Comparison of ENCODE assay signal across 9 mouse cellular contexts in the genomic region with DNA sequence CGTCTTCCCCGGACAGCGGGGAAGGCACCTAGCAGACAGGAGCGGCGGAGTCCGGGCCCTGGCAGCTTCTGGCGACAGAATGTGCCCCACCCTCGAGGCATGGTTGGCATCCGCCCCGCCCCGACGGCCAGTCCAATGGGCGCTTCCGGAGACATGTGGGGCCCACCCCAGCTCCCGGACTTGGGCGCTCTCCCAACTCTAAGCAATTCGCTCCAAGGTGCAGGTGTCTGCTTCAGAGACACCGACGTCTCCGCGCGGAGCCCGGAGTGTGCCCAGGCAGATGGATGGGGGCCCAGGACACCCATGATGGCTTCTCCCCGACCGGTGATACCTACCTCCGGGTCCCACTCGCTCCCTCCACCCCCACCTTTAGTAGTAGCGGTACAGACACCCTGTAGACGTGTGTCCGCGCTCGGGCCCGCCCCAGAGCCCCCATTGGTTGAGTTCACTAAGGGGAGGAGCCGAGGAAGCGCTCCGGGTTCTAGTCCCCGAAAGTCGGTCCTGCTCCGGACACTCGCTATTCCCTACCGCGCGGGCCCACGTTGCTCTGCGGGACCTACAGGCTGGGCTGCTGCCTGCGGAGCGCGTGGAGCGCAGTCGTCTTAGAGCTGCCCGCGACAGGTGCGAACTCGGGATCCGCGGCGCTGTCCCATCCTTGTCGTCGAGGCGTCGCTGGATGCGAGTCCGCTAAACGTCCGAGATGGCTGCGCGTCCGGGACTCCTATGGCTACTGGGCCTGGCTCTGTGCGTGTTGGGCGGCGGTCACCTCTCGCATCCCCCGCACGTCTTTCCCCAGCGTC. TPM values are rescaled to one million over a fixed set of nuclear protein-coding genes. Genes with fewer than 3 reads are reported as not detected.
DNase-seq lines count a peak whose midpoint lies in the region; ATAC-seq and TF ChIP-seq lines count a peak whose summit lies in the region.
"Had no signal": no experiment of that assay in that cellular context is flagged by ENCODE, and none has a peak within 500 bp of the region (broad histone marks: within the 10 kb centered on the region; RNA-seq: fewer than 3 reads in every experiment).

TSS of gene Bmp8b (plus strand) at position 515 of the 800 bp plus-strand sequence.

- no peak within 1 kb of the TSS for H3K27ac ChIP-seq in heart, embryonic 12.5 days (ENCODE audit: poor library complexity, severe bottlenecking)
- H3K27ac ChIP-seq in heart, postnatal 0 days (ENCODE audit: low read depth) = no peak within 1 kb of the TSS
- no peak within 1 kb of the TSS for H3K27ac ChIP-seq in limb, embryonic 11.5 days (replicated peaks; ENCODE audit: low read depth, low read length)
- no peak within 1 kb of the TSS for H3K27ac ChIP-seq in midbrain, embryonic 14.5 days (replicated peaks; ENCODE audit: low read depth, low read length)

- H3K9ac ChIP-seq in heart, embryonic 12.5 days = no peak within 1 kb of the TSS
- no peak within 1 kb of the TSS for H3K9ac ChIP-seq in heart, postnatal 0 days (replicated peaks; ENCODE audit: low read depth, low read length)
- no peak within 1 kb of the TSS for H3K9ac ChIP-seq in limb, embryonic 11.5 days (ENCODE audit: low read length)
- 0 out of 2 replicates have a peak within 1 kb of the TSS, but pooled peaks have one; percentile 9 for H3K9ac ChIP-seq in midbrain, embryonic 14.5 days (replicated peaks; ENCODE audit: low read length)

- TF ChIP-seq CTCF in heart, postnatal 0 days (IDR thresholded peaks at IDR 0.05; ENCODE audit: low read depth) = no peak

- H3K36me3 ChIP-seq in heart, embryonic 12.5 days = no peaks in the 10 kb centered on the region
- H3K36me3 ChIP-seq in heart, postnatal 0 days (replicated peaks; ENCODE audit: control insufficient read depth, insufficient read depth, low read length) = no peaks in the 10 kb centered on the region
- H3K36me3 ChIP-seq in limb, embryonic 11.5 days (ENCODE audit: control insufficient read depth, insufficient read depth, low read length) = no peaks in the 10 kb centered on the region
- H3K36me3 ChIP-seq in midbrain, embryonic 14.5 days (ENCODE audit: control insufficient read depth, insufficient read depth, low read length) = no peaks in the 10 kb centered on the region

- intact Hi-C loops in left cerebral cortex, postnatal 4 days (cut with DNase I) = no loop called here
- intact Hi-C loops in gastrocnemius, postnatal 14 days (cut with DNase I; ENCODE audit: low total_unique reads) = no loop called here

- H3K4me1 ChIP-seq in heart, embryonic 12.5 days (replicated peaks) = peaks cover 13% of the 10 kb centered on the region
- 0 out of 2 replicates have a peak, but pooled peaks cover 5% of the 10 kb centered on the region for H3K4me1 ChIP-seq in heart, postnatal 0 days (ENCODE audit: control insufficient read depth, insufficient read depth)
- 0 out of 2 replicates have a peak, but pooled peaks cover 2% of the 10 kb centered on the region for H3K4me1 ChIP-seq in limb, embryonic 11.5 days (ENCODE audit: control insufficient read depth, insufficient read depth, low read length)
- peaks cover 8% of the 10 kb centered on the region; the same call in 1 of the 2 replicates for H3K4me1 ChIP-seq in midbrain, embryonic 14.5 days (ENCODE audit: control insufficient read depth, insufficient read depth, low read length)

- peak within 1 kb of the TSS; percentile 66 for H3K4me2 ChIP-seq in heart, embryonic 12.5 days
- peak within 1 kb of the TSS; percentile 47 for H3K4me2 ChIP-seq in heart, postnatal 0 days (ENCODE audit: low read depth, low read length)
- peak within 1 kb of the TSS; percentile 20 for H3K4me2 ChIP-seq in limb, embryonic 11.5 days (ENCODE audit: low read depth, severe bottlenecking)
- peak within 1 kb of the TSS; percentile 46 for H3K4me2 ChIP-seq in midbrain, embryonic 14.5 days (ENCODE audit: low read length)

- peak; percentile 65; the same call in 1 of the 2 replicates for ATAC-seq in heart, embryonic 12.5 days (ENCODE audit: insufficient number of reproducible peaks, low FRiP score)
- peak; percentile 37 for ATAC-seq in heart, postnatal 0 days (ENCODE audit: insufficient read depth, low read depth)
- ATAC-seq in limb, embryonic 11.5 days (ENCODE audit: insufficient number of reproducible peaks, low FRiP score, low TSS enrichment, low read depth) = peak; percentile 32; the same call in 1 of the 2 replicates
- ATAC-seq in midbrain, embryonic 14.5 days (ENCODE audit: low FRiP score, low TSS enrichment) = no peak; the same call in 1 of the 2 replicates

- H3K9me3 ChIP-seq in heart, embryonic 12.5 days (replicated peaks) = no peaks in the 10 kb centered on the region
- 0 out of 2 replicates have a peak, but pooled peaks cover 3% of the 10 kb centered on the region for H3K9me3 ChIP-seq in heart, postnatal 0 days (replicated peaks; ENCODE audit: control insufficient read depth, low read length)
- H3K9me3 ChIP-seq in limb, embryonic 11.5 days (ENCODE audit: control insufficient read depth, low read length) = no peaks in the 10 kb centered on the region
- H3K9me3 ChIP-seq in midbrain, embryonic 14.5 days (ENCODE audit: control insufficient read depth, low read length) = no peaks in the 10 kb centered on the region

- peaks cover 60% of the 10 kb centered on the region for H3K27me3 ChIP-seq in heart, embryonic 12.5 days (replicated peaks)
- peaks cover 41% of the 10 kb centered on the region for H3K27me3 ChIP-seq in heart, postnatal 0 days (ENCODE audit: control insufficient read depth, insufficient read depth, low read length)
- H3K27me3 ChIP-seq in limb, embryonic 11.5 days (ENCODE audit: control insufficient read depth, insufficient read depth, low read length) = peaks cover 33% of the 10 kb centered on the region
- H3K27me3 ChIP-seq in midbrain, embryonic 14.5 days (ENCODE audit: control insufficient read depth, insufficient read depth, low read length) = peaks cover 28% of the 10 kb centered on the region

- 6% methylated on average over 75 of the region's 75 CpGs for WGBS in heart, embryonic 12.5 days
- WGBS in heart, postnatal 0 days = 6% methylated on average over 74 of the region's 75 CpGs
- 6% methylated on average over 72 of the region's 75 CpGs for WGBS in limb, embryonic 11.5 days
- 6% methylated on average over 75 of the region's 75 CpGs for WGBS in midbrain, embryonic 14.5 days

- peak within 1 kb of the TSS; percentile 40 for H3K4me3 ChIP-seq in heart, embryonic 12.5 days
- H3K4me3 ChIP-seq in heart, postnatal 0 days (ENCODE audit: low read depth, low read length) = peak within 1 kb of the TSS; percentile 30
- H3K4me3 ChIP-seq in limb, embryonic 11.5 days (ENCODE audit: low read depth, low read length) = peak within 1 kb of the TSS; percentile 15
- peak within 1 kb of the TSS; percentile 23 for H3K4me3 ChIP-seq in midbrain, embryonic 14.5 days (replicated peaks; ENCODE audit: low read depth, low read length)
- H3K4me3 ChIP-seq: erythroblast, embryonic 14.5 days had no signal

- TF ChIP-seq EP300 in heart, postnatal 0 days (IDR thresholded peaks at IDR 0.05; ENCODE audit: low read depth) = no peak

- no peak for DNase-seq in heart, adult 18-20 months
- DNase-seq in heart, postnatal 0 days (ENCODE audit: low spot score) = no peak
- no peak for DNase-seq in limb, embryonic 11.5 days (ENCODE audit: low spot score)
- DNase-seq in midbrain, embryonic 14.5 days = peak; percentile 26
- DNase-seq in frontal cortex, postnatal 25 days (ENCODE audit: low spot score in 2 of 2) = no peak
- no peak for DNase-seq in left cerebral cortex, postnatal 4 days
- no peak for DNase-seq in gastrocnemius, postnatal 14 days

RNA-seq across cellular contexts. Expression of gene Bmp8b, which starts in this region (rescaled TPM):
- 0.17 TPM in 1 of 2 replicates, not detected in the other for polyA plus RNA-seq in heart, embryonic 12.5 days (2016; fragmentation: Nextera tagmentation; extraction: Ambion mirVana)
- total RNA-seq in heart, adult 18-20 months (2021) = not detected
- total RNA-seq in heart, postnatal 0 days (2014; rRNA removed; ENCODE audit: low replicate concordance) = not detected in 2 replicates
- polyA plus RNA-seq in heart, postnatal 0 days (2015; fragmentation: Nextera tagmentation; extraction: Ambion mirVana) = 0.05 and 0.10 TPM in 2 replicates
- 0.16 and 0.17 TPM in 2 replicates for polyA plus RNA-seq in limb, embryonic 11.5 days (2014; fragmentation: Nextera tagmentation; extraction: Ambion mirVana)
- 0.08 and 0.25 TPM in 2 replicates for polyA plus RNA-seq in midbrain, embryonic 14.5 days (2014; fragmentation: Nextera tagmentation; extraction: Ambion mirVana)
- under 1 TPM; 0.34 to 0.82 TPM for total RNA-seq in left cerebral cortex, postnatal 4 days (2021)
- total RNA-seq in gastrocnemius, postnatal 14 days (2021) = not detected
- polyA plus RNA-seq: erythroblast, embryonic 14.5 days had no signal

Comparison
In these comparisons a context has a peak if more than half of its experiments do, and no peak if none do; other contexts are left out.
1. Peak in ATAC-seq, H3K4me3 ChIP-seq and H3K4me2 ChIP-seq in heart, embryonic 12.5 days; RNA of the gene not detected or under 1 TPM.
2. Peak in ATAC-seq, H3K4me3 ChIP-seq and H3K4me2 ChIP-seq in heart, postnatal 0 days; RNA of the gene not detected or under 1 TPM.
3. Peak in ATAC-seq, H3K4me3 ChIP-seq and H3K4me2 ChIP-seq in limb, embryonic 11.5 days; RNA of the gene not detected or under 1 TPM.
4. Peak in DNase-seq, H3K4me3 ChIP-seq, H3K9ac ChIP-seq and H3K4me2 ChIP-seq in midbrain, embryonic 14.5 days; RNA of the gene not detected or under 1 TPM.